Mouse (Mus musculus) cerebellum, adult 9-10 months (tissue): ENCODE measurements around the gene Mecom.
"Not testable (repeated sequence)": the region's sequence is repeated elsewhere in the genome, so short reads cannot be mapped to it uniquely, and the experiment has no call there.

Experiments used
- DNase-seq: peaks from one replicate; pipeline ENCODE4 v3.0.0; 2022

Gene Mecom

GRCm38 (mm10) chr3:30436561-30436960 lies 111.2 kb downstream of the Mecom start:
- DNase-seq, result no peak

GRCm38 (mm10) chr3:30436131-30436530 lies 111.7 kb downstream of the Mecom start:
- no peak for DNase-seq

- no peak for DNase-seq
Observed at GRCm38 (mm10) chr3:30428877-30429276, 118.9 kb downstream of the Mecom start.

- no peak for DNase-seq
Observed at GRCm38 (mm10) chr3:30424036-30424435, 123.8 kb downstream of the Mecom start.

GRCm38 (mm10) chr3:30421948-30422347 lies 125.9 kb downstream of the Mecom start:
- not testable (repeated sequence) for DNase-seq

- no peak for DNase-seq
Observed at GRCm38 (mm10) chr3:30420899-30421298, 126.9 kb downstream of the Mecom start.

- no peak for DNase-seq
Observed at GRCm38 (mm10) chr3:30414173-30414572, 133.6 kb downstream of the Mecom start.

GRCm38 (mm10) chr3:30410778-30411177 lies 137.0 kb downstream of the Mecom start:
- no peak for DNase-seq

GRCm38 (mm10) chr3:30404821-30405220 lies 143.0 kb downstream of the Mecom start:
- DNase-seq, result no peak

- DNase-seq, result no peak
Observed at GRCm38 (mm10) chr3:30398911-30399310, 148.9 kb downstream of the Mecom start.

- no peak for DNase-seq
Observed at GRCm38 (mm10) chr3:30394911-30395310, 152.9 kb downstream of the Mecom start.

- DNase-seq, result no peak
Observed at GRCm38 (mm10) chr3:30392662-30393061, 155.1 kb downstream of the Mecom start.

- no peak for DNase-seq
Observed at GRCm38 (mm10) chr3:30392218-30392617, 155.6 kb downstream of the Mecom start.

- DNase-seq, result no peak
Observed at GRCm38 (mm10) chr3:30390346-30390745, 157.5 kb downstream of the Mecom start.

- no peak for DNase-seq
Observed at GRCm38 (mm10) chr3:30380273-30380672, 167.5 kb downstream of the Mecom start.

- no peak for DNase-seq
Observed at GRCm38 (mm10) chr3:30379301-30379700, 168.5 kb downstream of the Mecom start.

GRCm38 (mm10) chr3:30371472-30371871 lies 176.3 kb downstream of the Mecom start:
- no peak for DNase-seq

GRCm38 (mm10) chr3:30370860-30371455 lies 176.8 kb downstream of the Mecom start:
- DNase-seq, result no peak

- no peak for DNase-seq
Observed at GRCm38 (mm10) chr3:30366621-30367020, 181.2 kb downstream of the Mecom start.

- DNase-seq, result no peak
Observed at GRCm38 (mm10) chr3:30361190-30361589, 186.6 kb downstream of the Mecom start.

- no peak for DNase-seq
Observed at GRCm38 (mm10) chr3:30353878-30354727, 193.7 kb downstream of the Mecom start.

GRCm38 (mm10) chr3:30349279-30349678 lies 198.5 kb downstream of the Mecom start:
- DNase-seq, result no peak

GRCm38 (mm10) chr3:30344151-30344550 lies 203.7 kb downstream of the Mecom start:
- no peak for DNase-seq

GRCm38 (mm10) chr3:30332337-30332736 lies 215.5 kb downstream of the Mecom start:
- DNase-seq, result no peak
